Mouse (Mus musculus) brain, embryonic 14.5 days (tissue): Measurements from ENCODE around the gene Hddc3. TPM values are rescaled to one million over a fixed set of nuclear protein-coding genes. Genes with fewer than 3 reads are reported as not detected.

Experiments
- DNase-seq: peaks from one replicate; pipeline ENCODE4 v3.0.0-alpha.2; 2011; ENCODE audit warnings: low read depth
- CTCF ChIP-seq: fragments of 200-500 bp; IDR thresholded peaks from 2 replicates; pipeline ENCODE4 v1.5.1; 2012; ENCODE audit warnings: inconsistent platforms, mild to moderate bottlenecking, moderate library complexity, borderline replicate concordance; ENCODE audit not compliant: insufficient read depth, insufficient read length; ENCODE audit errors: extremely low read depth
- POLR2A ChIP-seq: fragments of 200-500 bp; IDR thresholded peaks from 2 replicates; pipeline ENCODE4 v1.6.1; 2012; ENCODE audit warnings: mild to moderate bottlenecking, inconsistent platforms, borderline replicate concordance; ENCODE audit not compliant: poor library complexity, insufficient read depth, insufficient read length, severe bottlenecking; ENCODE audit errors: extremely low read depth
- polyA plus RNA-seq: library from polyadenylated mRNA; depleted of rRNA; stranded (reverse); fragments of >200 nt; gene quantifications from 2 replicates; pipeline ENCODE4 v1.2.3, GENCODE M21; 2012

Gene Hddc3
- polyA plus RNA-seq, 1 experiment, result 45.0 TPM

- no peak for TF ChIP-seq POLR2A
- no peak for TF ChIP-seq CTCF
- DNase-seq, result no peak
Measured at GRCm38 (mm10) chr7:80372166-80372565, 29.3 kb downstream of the Hddc3 start.

DNA sequence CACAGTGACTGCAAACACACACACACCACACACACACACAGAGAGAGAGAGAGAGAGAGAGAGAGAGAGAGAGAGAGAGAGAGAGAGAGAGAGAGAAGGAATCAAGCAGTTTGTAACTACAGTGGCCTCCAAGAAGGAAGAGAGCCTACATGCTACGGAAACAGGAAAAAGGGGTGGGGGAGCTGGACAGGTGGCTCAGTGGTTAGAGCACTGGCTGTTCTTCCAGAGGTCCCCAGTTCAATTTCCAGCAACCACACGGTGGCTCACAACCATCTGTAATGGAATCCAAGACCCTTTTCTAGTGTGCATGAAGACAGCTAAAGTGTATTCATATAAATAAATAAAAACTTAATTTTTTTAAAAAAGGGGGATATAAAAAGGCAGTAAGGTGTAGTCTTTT, 29.8 kb downstream of the Hddc3 start:
- DNase-seq, result no peak
- TF ChIP-seq CTCF, result no peak
- TF ChIP-seq POLR2A, result no peak

DNA sequence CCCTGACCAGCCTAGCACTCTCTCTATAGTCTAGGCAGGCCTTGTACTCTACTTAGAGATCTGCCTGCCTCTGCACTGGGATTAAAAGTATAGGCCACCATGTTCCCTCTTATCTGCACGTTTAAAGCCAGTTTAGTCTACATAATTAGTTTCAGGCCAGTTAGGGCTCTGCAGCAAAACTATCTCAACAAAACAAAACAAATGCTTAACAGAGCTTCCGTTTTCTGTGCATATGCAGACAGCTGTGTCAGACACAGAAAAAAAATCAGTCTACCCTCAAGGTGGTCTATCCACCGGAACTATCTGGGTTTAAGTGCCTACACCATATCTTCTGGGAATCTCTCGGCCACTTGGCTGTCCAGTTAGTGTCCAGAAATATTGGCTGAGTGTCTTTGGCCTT, 30.4 kb downstream of the Hddc3 start:
- TF ChIP-seq CTCF, result no peak
- no peak for DNase-seq

DNA sequence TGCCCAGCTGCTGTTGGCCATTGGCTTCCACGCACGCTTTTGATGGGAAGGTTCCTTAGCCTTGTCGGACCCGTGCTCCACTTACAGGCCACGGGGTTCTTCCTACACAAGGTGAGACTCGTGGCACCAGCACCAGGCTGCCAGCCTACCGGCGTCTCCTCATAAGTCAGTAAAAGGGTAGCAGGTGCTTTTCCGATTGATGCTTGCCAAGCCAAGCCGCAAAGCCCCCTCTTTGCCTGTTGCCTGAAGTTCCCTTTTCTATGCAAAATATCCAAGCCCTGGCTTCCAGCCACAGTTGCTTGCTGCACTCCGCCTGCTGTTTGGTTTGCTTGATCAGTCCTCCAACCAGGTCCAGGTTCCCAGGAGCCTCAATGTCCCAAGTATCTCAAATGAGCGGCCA, 30.9 kb downstream of the Hddc3 start:
- DNase-seq, result peak; percentile 60
- TF ChIP-seq POLR2A, result no peak
- TF ChIP-seq CTCF, result no peak

GRCm38 (mm10) chr7:80374280-80374679, 31.4 kb downstream of the Hddc3 start:
- no peak for TF ChIP-seq CTCF
- TF ChIP-seq POLR2A, result no peak
- DNase-seq, result no peak

DNA sequence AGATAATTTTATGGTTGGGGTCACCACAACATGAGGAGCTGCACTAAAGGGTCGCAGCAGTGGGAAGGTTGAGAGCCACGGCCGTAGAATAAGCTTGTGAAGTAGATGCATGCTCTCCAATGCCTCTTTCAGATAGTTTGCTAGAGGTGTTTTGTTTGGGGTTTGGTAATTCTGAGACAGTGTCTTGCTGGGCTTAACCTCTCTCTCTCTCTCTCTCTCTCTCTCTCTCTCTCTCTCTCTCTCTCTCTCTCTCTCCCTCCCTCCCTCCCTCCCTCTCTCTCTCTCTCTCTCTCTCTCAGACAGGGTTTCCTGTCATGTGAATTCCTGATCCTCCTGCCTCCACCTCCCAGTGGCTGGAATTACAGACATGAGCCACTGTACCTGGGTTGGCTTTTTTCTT, 31.8 kb downstream of the Hddc3 start:
- DNase-seq, result no peak
- no peak for TF ChIP-seq POLR2A
- no peak for TF ChIP-seq CTCF

DNA sequence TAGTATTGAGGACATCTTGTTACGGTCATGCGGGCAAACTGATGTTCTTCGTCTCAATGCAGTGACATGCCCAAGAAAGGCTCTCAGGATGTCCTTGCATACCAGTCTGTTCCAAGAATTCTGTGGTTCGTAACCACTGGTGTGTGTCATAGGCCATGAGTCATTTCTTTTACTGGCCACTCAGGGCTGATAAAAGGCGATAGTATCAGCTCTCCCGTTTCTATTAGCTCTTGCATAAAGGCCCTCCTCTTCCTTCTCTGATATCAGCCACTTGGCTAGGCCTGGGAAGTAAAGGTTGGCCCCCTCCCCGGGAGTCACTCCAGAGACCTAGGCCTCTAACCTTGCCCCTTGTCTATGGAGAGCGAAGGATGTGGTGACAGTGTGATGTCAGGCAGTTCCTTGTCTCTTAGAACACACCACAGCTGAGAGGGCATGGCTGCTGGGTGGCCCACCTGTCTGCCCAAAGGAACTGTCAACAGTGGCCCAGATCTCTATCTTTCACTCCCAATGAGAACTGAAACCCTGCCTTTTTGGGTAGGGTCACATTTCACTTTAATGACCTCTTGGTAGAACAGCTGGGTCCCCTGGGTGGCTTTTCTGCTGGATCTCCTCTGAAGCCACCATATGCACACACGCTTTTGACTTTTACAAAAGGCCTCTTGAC, 32.6 kb downstream of the Hddc3 start:
- no peak for DNase-seq
- TF ChIP-seq CTCF (no peak), POLR2A (no peak)

- peak; percentile 45 for DNase-seq
- no peak for TF ChIP-seq POLR2A
- TF ChIP-seq CTCF, result no peak
Measured at GRCm38 (mm10) chr7:80376192-80376591, 33.3 kb downstream of the Hddc3 start.

DNA sequence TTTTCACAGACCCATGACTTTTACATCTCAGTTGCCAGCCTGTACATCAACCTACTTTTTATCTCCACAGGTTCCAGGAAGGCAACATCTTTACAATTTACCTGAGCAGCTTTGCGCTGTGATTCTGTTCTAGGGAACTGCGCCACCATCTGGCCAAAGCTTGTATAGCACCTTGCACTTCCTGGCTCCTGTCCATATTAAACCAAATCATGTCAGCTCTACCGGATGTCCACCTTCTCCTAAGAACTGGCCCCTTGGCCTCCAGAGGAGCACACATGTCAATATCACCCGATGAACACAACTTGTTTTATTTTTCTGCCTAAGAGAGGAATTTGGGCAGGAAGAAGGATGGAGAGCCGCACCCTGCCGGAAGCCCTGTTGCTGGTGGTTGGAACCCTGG, 34.6 kb downstream of the Hddc3 start:
- TF ChIP-seq CTCF (peak; percentile 80; the same call in 1 of the 2 replicates), POLR2A (no peak)
- DNase-seq, result peak; percentile 50

GRCm38 (mm10) chr7:80379531-80379930, 36.6 kb downstream of the Hddc3 start:
- no peak for DNase-seq
- TF ChIP-seq POLR2A (no peak), CTCF (peak; percentile 50)

DNA sequence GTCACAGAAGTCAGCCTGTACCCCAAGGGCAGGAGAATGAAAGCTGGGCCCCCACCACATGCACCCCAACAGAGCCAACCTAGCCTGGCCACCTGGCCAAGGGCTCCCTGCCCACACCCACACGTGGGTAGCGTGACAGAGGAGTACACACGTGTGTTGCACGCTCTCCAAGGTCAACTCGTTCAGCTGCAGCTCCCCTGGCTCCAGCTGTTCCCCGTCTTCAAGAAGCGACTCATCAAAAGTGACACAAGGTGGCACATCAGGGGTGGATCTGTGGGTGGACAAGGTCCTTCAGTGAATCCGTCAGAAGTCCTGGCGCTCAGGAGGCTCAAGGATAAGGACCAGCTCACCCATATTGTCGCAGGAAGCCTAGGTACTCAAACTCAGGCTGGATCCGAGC, 40.0 kb downstream of the Hddc3 start:
- TF ChIP-seq CTCF (no peak), POLR2A (no peak)
- no peak for DNase-seq

GRCm38 (mm10) chr7:80386235-80386930, 43.5 kb downstream of the Hddc3 start:
- peak; percentile 97 for TF ChIP-seq CTCF
- no peak for TF ChIP-seq POLR2A
- DNase-seq, result peak; percentile 92

- TF ChIP-seq CTCF (no peak), POLR2A (no peak)
- no peak for DNase-seq
Measured at GRCm38 (mm10) chr7:80387033-80387632, 44.2 kb downstream of the Hddc3 start.
